Mouse (Mus musculus) fat pad, adult 2 months (tissue): ENCODE measurements at regions not wholly inside any gene's neighbourhood (a gene's known extent, or its start where the extent isn't known, plus 50 kb on each side); places are given as distances from the start of the nearest gene placed in this dataset.

Source experiments
- DNase-seq: peaks from one replicate; pipeline ENCODE4 v3.0.0-alpha.2; 2011; ENCODE audit warnings: low read depth, low spot score; ENCODE audit errors: extremely low read depth

GRCm38 (mm10) chr16:87083505-87083904 lies 270.5 kb upstream of the N6amt1 start:
- no peak for DNase-seq

GRCm38 (mm10) chr16:87077385-87077784 lies 276.6 kb upstream of the N6amt1 start:
- no peak for DNase-seq

DNA sequence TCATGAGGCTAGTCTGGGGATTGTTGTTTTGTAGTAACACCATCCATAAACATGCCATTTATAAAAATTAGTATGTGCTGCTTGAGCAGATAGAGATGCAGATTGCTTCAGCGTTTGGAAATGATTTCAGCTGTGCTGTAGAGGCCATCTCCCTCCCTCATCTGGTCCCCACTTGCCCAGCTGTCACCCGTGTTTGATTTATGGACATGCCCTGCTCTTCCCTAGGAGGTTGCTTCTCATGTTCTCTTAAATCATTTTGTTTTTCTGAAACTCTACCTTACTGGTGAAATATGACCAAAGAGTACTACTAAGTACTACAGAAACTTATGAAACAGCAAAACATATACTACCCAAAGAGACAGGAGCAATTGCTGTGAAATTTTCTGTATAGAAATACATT lies 284.7 kb upstream of the N6amt1 start:
- DNase-seq = no peak

- DNase-seq = no peak
Measured at GRCm38 (mm10) chr16:87067981-87068380, 286.0 kb upstream of the N6amt1 start.

GRCm38 (mm10) chr16:87067523-87067922 lies 286.5 kb upstream of the N6amt1 start:
- DNase-seq = no peak

DNA sequence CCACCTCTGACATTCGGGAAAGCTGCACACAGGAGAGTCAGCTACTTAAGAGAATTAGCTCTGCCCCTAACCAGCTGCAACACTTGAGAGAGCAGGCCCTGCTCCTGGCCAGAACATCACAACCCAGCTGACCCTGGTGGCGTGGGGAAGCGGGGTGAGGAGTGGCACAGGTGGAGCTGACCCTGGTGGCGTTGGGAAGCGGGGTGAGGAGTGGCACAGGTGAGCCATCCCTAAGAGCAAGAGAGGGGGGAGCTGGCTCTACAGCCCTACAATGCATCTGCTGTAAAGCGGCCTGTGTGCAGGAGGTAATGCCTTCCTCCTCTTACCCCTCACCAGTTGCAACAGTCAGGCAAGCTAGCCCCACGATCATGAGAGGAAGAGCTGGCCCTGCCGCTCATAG lies 293.5 kb upstream of the N6amt1 start:
- no peak for DNase-seq

DNA sequence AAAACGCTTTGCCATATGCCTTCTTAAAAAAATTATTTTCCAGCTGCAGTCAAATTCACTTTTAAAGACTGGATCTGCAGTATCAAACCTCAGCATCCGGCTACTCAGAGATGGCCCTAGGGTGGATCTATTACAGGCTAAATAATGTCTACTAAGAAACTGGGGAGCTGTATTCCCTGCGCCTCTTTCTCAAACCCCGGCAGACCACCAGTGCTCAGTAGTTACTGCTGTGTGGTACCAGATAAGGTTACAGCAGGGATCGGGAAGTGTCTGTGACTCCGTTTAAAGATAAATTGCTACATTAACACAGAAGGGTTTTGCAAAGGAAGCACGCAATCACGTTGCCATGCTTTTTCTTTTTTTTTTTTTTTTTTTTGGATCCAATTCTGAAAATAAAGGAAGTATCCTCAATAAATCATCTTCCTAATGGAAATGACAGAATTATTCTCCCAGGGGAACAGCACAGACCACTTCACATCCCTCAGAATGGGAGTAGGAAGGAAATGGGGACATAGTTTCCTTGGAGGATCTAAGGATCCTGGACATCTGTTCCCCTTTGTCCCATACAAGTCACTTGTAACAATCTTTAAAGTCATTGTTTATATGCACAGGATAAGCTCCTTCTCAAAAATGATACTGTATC lies 304.1 kb upstream of the N6amt1 start:
- no peak for DNase-seq

- DNase-seq = no peak
Measured at GRCm38 (mm10) chr16:87044773-87045561, 309.0 kb upstream of the N6amt1 start.

DNA sequence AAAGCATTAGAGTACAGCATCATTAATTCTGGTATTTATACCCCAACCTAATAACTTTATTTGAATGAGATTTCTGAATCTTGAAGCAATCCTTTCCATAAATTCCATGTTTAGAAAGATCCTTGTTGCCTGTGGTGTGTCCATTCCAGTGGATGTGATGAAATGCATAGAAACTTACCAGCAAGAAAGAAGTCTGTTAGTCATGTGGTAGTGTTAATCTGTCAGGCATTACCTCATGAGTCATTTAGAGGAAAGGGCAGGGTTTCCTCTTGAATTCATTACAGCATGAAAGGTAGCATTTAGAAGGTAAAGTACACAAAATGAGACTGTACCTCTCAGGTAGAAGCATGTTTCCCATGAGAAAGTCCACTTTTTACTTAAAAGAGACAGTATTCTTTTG lies 310.3 kb upstream of the N6amt1 start:
- DNase-seq = no peak

GRCm38 (mm10) chr16:87040366-87040765 lies 313.6 kb upstream of the N6amt1 start:
- DNase-seq = no peak

GRCm38 (mm10) chr16:87039861-87040260 lies 314.1 kb upstream of the N6amt1 start:
- DNase-seq = no peak

GRCm38 (mm10) chr16:87037061-87037460 lies 316.9 kb upstream of the N6amt1 start:
- no peak for DNase-seq

DNA sequence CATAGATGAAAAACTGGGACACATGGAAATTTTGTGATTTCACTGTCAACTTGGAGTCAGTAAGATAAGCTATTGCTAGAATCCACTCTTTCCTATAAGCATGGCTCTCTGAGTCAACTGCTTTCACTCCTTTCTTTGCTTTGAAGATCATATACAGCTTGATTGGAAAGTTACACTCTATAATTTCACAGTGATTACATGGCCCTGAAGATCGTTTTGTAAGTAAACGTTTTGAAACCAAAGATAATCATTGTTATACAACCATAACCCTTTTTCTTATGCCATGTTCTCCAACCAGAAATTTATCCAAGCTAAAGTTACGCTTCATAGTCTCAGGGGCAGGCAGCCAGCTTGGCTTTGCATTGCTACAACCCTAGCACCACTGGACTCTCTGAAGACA lies 322.1 kb upstream of the N6amt1 start:
- no peak for DNase-seq

DNA sequence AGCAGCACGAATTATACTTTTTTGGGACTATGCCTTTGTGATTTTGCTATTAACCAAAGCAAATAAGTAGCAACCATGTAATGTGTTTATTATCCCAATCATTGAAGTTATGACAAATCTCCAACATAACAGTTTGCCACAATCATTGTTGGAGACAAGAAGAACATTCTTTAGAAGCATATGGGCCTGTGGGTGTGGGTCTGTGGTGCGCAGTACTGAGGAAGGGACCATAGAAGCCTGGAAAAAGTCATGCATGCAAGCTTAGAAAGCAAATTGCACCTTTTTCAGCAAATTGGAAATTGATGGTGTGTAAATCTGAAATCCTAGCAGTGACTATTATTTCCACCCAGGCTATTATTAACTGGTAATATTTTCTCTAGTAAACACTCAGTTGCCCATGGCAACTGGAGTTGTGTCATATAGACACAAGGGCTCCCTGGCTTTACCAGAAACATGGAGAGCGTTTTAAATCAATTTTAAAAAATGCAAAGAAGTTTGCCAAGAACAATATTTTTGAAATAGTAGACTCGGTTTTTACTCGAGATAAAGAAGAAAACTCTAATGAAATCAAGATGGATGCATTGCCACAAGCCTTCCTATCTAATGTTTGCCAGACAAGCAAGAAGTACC lies 325.4 kb upstream of the N6amt1 start:
- no peak for DNase-seq

DNA sequence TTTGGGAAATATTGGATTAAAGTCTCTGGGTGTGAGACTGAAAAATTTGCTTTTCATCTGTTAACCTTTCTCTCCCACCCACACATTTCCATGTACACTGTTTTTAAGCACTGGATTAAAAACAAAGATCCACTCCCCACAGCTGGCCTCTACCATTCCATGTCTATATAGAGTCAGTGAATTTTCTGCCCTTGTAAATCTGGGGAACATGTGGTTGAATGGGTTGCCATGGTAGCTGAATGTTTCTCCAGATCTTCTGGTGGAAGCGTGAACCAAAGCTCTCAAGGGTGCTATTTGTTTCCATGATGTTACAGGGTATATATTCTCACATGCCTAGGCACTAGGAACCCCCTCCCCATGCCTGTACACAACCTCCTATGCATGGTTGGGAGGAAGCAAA lies 326.4 kb upstream of the N6amt1 start:
- DNase-seq = no peak

DNA sequence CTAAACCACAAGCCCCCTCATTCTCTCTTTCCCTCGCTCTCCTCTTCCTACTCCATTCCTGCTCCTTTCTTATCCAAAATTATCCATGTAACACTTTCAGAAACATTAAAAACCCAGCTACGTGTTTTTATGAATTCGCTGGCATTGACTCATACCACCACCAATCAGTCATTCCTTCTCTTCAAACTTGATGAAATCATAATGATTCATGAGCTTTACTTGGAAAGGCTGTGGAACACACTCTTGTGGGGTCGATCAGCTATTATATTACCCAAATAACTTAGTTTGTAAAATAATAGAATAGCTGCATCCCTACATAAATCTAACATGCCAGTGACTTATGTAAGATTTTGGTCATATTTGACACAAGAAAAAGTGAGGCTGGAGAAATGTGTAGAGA lies 331.9 kb upstream of the N6amt1 start:
- no peak for DNase-seq

DNA sequence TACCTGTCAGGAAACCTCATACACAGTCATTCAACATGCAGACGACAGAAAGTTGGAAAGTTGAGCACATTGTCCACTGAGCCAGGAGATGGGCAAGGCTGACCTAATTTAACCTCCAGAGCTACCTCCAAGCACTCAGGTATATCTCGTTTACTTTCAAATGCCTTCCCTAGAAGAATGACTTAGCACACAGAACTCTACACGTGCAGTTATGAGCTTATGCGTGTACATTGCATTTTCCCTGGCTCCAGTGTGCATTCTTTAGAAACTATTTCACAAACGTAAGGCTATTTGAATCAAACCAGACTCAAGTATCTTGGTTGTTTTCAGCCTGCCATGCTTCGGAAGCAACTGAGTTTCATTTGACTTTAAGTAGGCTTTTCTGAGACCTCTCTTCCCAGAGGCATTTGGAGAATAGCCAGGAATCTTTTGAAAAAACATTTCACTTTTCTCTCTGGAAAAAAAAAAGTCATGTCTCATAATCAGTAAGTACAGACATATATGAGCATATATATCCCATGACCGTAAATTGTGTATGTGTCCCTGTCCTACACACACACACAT lies 336.8 kb upstream of the N6amt1 start:
- no peak for DNase-seq

- DNase-seq = no peak
Measured at GRCm38 (mm10) chr16:87001579-87001978, 352.4 kb upstream of the N6amt1 start.

DNA sequence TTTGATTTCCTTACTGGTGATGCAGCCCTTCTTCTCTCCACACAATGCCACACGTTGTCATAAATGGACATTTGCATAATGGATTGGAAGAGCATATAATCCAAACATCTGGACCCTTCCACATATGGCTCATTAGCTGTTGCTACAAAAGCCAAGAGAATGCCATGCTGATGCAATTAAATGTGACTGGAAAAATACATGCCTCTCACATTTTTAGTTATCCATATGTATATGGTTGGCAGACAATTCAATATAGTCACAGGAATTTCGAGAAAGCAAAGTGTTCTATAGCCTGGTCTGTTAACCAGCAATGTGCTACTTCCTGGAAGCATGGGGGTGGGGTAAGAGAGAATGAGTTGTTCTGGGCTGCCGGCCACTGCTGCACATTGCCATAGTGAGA lies 352.9 kb upstream of the N6amt1 start:
- DNase-seq = no peak

GRCm38 (mm10) chr16:86971691-86972090 lies 382.3 kb upstream of the N6amt1 start:
- DNase-seq = no peak

GRCm38 (mm10) chr16:86949681-86950080 lies 404.3 kb upstream of the N6amt1 start:
- DNase-seq = no peak
